Mouse (Mus musculus) hindbrain, embryonic 12.5 days (tissue): ENCODE measurements at regions not wholly inside any gene's neighbourhood (a gene's known extent, or its start where the extent isn't known, plus 50 kb on each side); places are given as distances from the start of the nearest gene placed in this dataset.

Source experiments
- ATAC-seq: fragments of 200-750 bp; cut with Nextera tagmentation; 2 replicates; pipeline ENCODE4 v1.8.0; 2017; ENCODE audit warnings: moderate TSS enrichment; ENCODE audit not compliant: low FRiP score
- H3K27ac ChIP-seq: fragments of 300-500 bp; sonication (generic); 2 replicates; pipeline ENCODE4 v1.5.1; 2016; ENCODE audit warnings: mild to moderate bottlenecking
- H3K27me3 ChIP-seq: fragments of 300-500 bp; sonication (generic); 2 replicates; pipeline ENCODE4 v1.6.1; 2016; ENCODE audit warnings: mild to moderate bottlenecking
- H3K36me3 ChIP-seq: fragments of 300-500 bp; sonication (generic); 2 replicates; pipeline ENCODE4 v1.6.1; 2016; ENCODE audit warnings: mild to moderate bottlenecking
- H3K4me1 ChIP-seq: fragments of 300-500 bp; sonication (generic); 2 replicates; pipeline ENCODE4 v1.6.1; 2016
- H3K4me2 ChIP-seq: fragments of 300-500 bp; sonication (generic); replicated peaks from 2 replicates; pipeline ENCODE4 v1.6.1; 2016; ENCODE audit warnings: mild to moderate bottlenecking
- H3K4me3 ChIP-seq: fragments of 300-500 bp; sonication (generic); 2 replicates; pipeline ENCODE4 v1.5.1; 2016; ENCODE audit warnings: mild to moderate bottlenecking
- H3K9ac ChIP-seq: fragments of 300-500 bp; sonication (generic); 2 replicates; pipeline ENCODE4 v1.6.1; 2016; ENCODE audit warnings: mild to moderate bottlenecking, moderate library complexity
- H3K9me3 ChIP-seq: fragments of 300-500 bp; sonication (generic); replicated peaks from 2 replicates; pipeline ENCODE4 v1.6.1; 2016; ENCODE audit warnings: mild to moderate bottlenecking
- WGBS: fragments of 180-500 bp; shearing (Covaris S2); methylation state at CpG from one replicate; pipeline ENCODE4 v1.1.7; 2016; 5-methylcytosine and 5-hydroxymethylcytosine counted together

DNA sequence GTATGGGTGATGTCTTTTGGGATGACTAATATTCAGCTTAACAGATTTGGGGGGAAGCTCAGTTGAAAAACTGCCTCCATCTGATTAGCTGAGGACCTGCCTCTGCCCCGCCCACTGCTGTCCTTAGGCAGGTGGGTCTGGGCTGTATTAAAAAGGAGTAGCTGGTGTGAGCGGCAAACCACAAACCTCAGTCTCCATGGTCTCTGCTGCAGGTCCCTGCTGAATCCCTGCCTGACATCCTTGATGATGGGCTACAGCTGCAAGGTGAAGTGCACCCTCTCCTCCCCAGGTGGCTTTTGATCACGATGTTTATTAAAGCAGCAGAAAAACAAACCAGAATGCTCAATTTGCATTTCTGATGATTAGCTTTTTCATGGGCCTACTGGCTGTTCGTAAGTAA is 60.8 kb upstream of the Plet1 start:
- ATAC-seq, result no peak
- Histone ChIP-seq H3K4me1 (0 out of 2 replicates have a peak, but pooled peaks cover 5% of the 10 kb centered on the region), H3K4me2 (no peak overlapping the region), H3K9ac (no peak overlapping the region), H3K4me3 (no peak overlapping the region), H3K9me3 (no peaks in the 10 kb centered on the region), H3K27ac (no peak overlapping the region), H3K36me3 (no peaks in the 10 kb centered on the region), H3K27me3 (peaks cover 6% of the 10 kb centered on the region; the same call in 1 of the 2 replicates)
- 67% methylated on average over 4 of the region's 4 CpGs for WGBS

DNA sequence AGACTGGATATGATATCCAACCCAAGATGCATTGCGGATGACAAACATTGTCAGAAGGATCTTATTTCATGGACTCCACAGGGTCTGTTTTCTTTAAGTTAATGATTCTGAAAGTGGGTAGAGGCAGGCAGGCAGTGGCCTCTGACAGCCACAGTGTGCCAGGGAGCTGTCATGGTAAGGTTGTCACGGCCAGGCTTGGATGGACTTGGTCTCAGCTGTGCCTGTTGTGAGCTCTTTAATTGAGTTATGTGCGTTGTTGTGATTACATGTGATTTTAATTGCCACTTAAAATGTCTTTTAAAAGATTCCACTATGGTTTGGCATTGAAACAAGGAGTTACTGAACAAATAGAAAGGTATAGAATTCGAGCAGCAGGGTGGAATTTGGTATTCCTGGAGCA is 60.3 kb upstream of the Plet1 start:
- WGBS, result 62% methylated on average over 4 of the region's 4 CpGs
- no peaks in the 10 kb centered on the region for H3K36me3 ChIP-seq
- ATAC-seq, result no peak

DNA sequence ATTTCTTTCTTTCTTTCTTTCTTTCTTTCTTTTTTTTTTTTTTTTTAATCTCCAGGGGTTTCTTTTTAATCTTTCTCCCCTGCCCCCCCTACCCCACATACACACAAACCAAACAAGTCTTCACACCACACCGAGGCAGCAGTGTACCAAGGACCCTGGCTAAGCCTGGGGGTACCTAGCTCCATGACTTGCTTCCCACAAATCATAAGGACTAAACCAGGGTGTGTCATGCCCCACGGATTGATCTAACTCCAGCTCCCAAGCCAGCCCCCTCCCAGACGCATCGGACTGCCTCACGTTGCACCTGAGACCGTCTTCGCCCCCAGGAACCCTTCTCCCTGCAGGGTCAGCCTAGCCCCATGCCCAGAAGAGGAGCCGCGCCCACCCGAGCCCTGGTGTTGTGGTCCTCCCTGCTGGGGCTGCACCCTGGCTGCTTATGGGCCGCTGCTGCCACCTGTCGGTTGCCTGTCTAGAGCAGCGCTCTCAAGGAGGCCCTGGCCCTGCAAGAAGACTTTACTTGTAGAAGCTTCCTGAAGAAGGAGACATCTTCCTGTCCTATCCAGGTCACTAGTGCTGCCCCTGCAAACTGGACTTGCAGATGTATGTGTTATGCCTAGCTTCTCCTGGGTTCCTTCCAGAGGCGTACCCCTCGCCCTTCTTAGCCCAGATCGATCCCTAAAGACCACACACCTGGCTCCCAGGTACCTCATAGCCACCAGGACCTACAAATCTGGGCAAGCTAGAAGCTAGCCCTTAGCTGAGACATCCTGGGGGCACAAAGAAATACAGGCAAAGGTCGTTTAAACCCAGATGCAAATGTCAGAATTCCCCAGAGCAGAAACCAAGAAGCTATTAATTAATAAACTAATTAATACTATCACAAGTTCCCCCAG is 56.2 kb upstream of the Plet1 start:
- peak; percentile 74 for ATAC-seq
- Histone ChIP-seq H3K4me3 (peak overlapping the region; percentile 21), H3K4me2 (peak overlapping the region; percentile 52), H3K9ac (peak overlapping the region; percentile 46; the same call in 1 of the 2 replicates), H3K4me1 (0 out of 2 replicates have a peak, but pooled peaks cover 9% of the 10 kb centered on the region), H3K9me3 (no peaks in the 10 kb centered on the region), H3K27ac (no peak overlapping the region), H3K27me3 (peaks cover 9% of the 10 kb centered on the region; the same call in 1 of the 2 replicates), H3K36me3 (no peaks in the 10 kb centered on the region)
- WGBS, result 15% methylated on average over 17 of the region's 17 CpGs

More for the DNA sequence above, 60.3 kb upstream of the Plet1 start:
- Histone ChIP-seq H3K27ac (no peak overlapping the region), H3K27me3 (peaks cover 6% of the 10 kb centered on the region; the same call in 1 of the 2 replicates), H3K4me1 (0 out of 2 replicates have a peak, but pooled peaks cover 5% of the 10 kb centered on the region), H3K9ac (no peak overlapping the region), H3K4me3 (no peak overlapping the region), H3K9me3 (no peaks in the 10 kb centered on the region), H3K4me2 (no peak overlapping the region)

GRCm38 (mm10) chr9:50438738-50439137 is 55.6 kb upstream of the Plet1 start:
- no peaks in the 10 kb centered on the region for H3K9me3 ChIP-seq
- H3K27ac ChIP-seq, result no peak overlapping the region
- no peaks in the 10 kb centered on the region for H3K36me3 ChIP-seq
- peaks cover 9% of the 10 kb centered on the region; the same call in 1 of the 2 replicates for H3K27me3 ChIP-seq
- WGBS, result 65% methylated on average over 7 of the region's 7 CpGs
- no peak for ATAC-seq
- H3K4me3 ChIP-seq, result no peak overlapping the region
- no peak overlapping the region for H3K4me2 ChIP-seq
- H3K4me1 ChIP-seq, result 0 out of 2 replicates have a peak, but pooled peaks cover 6% of the 10 kb centered on the region
- H3K9ac ChIP-seq, result no peak overlapping the region

DNA sequence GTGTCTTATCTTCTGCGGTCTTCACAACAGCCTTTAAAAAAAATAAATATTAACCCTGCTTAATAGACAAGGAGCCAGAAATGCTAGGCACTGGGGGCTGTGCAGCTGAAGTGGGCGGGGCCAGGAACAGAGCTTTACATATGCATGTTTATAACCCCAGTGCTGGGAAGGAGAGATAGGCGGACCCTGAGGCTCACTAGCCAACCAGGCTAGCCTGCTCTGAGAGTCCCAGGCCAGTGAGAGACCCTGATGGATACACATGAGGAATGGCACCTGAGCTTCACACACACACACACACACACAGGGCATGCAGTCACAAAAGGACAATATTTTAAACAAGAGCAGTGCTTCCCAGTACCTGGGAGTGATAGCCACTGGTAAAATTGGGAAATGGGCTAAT is 54.1 kb upstream of the Plet1 start:
- Histone ChIP-seq H3K4me1 (0 out of 2 replicates have a peak, but pooled peaks cover 6% of the 10 kb centered on the region), H3K4me2 (no peak overlapping the region), H3K4me3 (no peak overlapping the region), H3K9me3 (no peaks in the 10 kb centered on the region), H3K27ac (no peak overlapping the region), H3K36me3 (no peaks in the 10 kb centered on the region), H3K27me3 (peaks cover 9% of the 10 kb centered on the region; the same call in 1 of the 2 replicates), H3K9ac (no peak overlapping the region)
- WGBS, result 66% methylated on average over 3 of the region's 3 CpGs
- ATAC-seq, result peak; percentile 43; the same call in 1 of the 2 replicates

GRCm38 (mm10) chr9:50440689-50441088 is 53.6 kb upstream of the Plet1 start:
- Histone ChIP-seq H3K9me3 (no peaks in the 10 kb centered on the region), H3K4me3 (no peak overlapping the region), H3K27me3 (peaks cover 9% of the 10 kb centered on the region; the same call in 1 of the 2 replicates), H3K9ac (no peak overlapping the region), H3K36me3 (no peaks in the 10 kb centered on the region), H3K27ac (no peak overlapping the region), H3K4me1 (0 out of 2 replicates have a peak, but pooled peaks cover 6% of the 10 kb centered on the region), H3K4me2 (no peak overlapping the region)
- ATAC-seq, result peak; percentile 34; the same call in 1 of the 2 replicates
- WGBS, result 71% methylated on average over 2 of the region's 2 CpGs

GRCm38 (mm10) chr9:50443708-50444463 is 50.4 kb upstream of the Plet1 start:
- Histone ChIP-seq H3K4me3 (no peak overlapping the region), H3K36me3 (no peaks in the 10 kb centered on the region), H3K9me3 (no peaks in the 10 kb centered on the region), H3K4me2 (no peak overlapping the region), H3K9ac (no peak overlapping the region), H3K27me3 (peaks cover 9% of the 10 kb centered on the region; the same call in 1 of the 2 replicates), H3K4me1 (0 out of 2 replicates have a peak, but pooled peaks cover 5% of the 10 kb centered on the region), H3K27ac (no peak overlapping the region)
- ATAC-seq, result no peak
- 63% methylated on average over 23 of the region's 23 CpGs for WGBS
